In genomic region chr11:120518027-120518426, GRCm38 (mm10) we compare ENCODE assay signal across 7 mouse cellular contexts. TPM values are rescaled to one million over a fixed set of nuclear protein-coding genes. Genes with fewer than 3 reads are reported as not detected.
DNase-seq lines count a peak whose midpoint lies in the region; ATAC-seq and TF ChIP-seq lines count a peak whose summit lies in the region.

No protein-coding gene starts in this region.

- no peak overlapping the region for H3K9ac ChIP-seq in MEL (ENCODE audit: control insufficient read depth, low read depth, low read length, poor library complexity, severe bottlenecking)
- no peak overlapping the region for H3K9ac ChIP-seq in intestine, embryonic 15.5 days
- H3K9ac ChIP-seq in lung, embryonic 15.5 days = no peak overlapping the region; the same call in 1 of the 2 replicates
- no peak overlapping the region for H3K9ac ChIP-seq in hindbrain, postnatal 0 days (replicated peaks; ENCODE audit: low read length)

- 44% methylated on average over 6 of the region's 6 CpGs for WGBS in intestine, embryonic 15.5 days
- WGBS in lung, embryonic 15.5 days = 40% methylated on average over 6 of the region's 6 CpGs
- WGBS in hindbrain, postnatal 0 days = 51% methylated on average over 6 of the region's 6 CpGs
- WGBS in midbrain, embryonic 10.5 days = 69% methylated on average over 6 of the region's 6 CpGs

- no peaks in the 10 kb centered on the region for H3K27me3 ChIP-seq in MEL (ENCODE audit: control insufficient read depth in 1 of 2, insufficient read depth in 2 of 2, low read length in 2 of 2)
- no peaks in the 10 kb centered on the region for H3K27me3 ChIP-seq in intestine, embryonic 15.5 days (replicated peaks)
- no peaks in the 10 kb centered on the region for H3K27me3 ChIP-seq in lung, embryonic 15.5 days
- H3K27me3 ChIP-seq in hindbrain, postnatal 0 days (ENCODE audit: insufficient read depth, low read length) = no peaks in the 10 kb centered on the region
- H3K27me3 ChIP-seq in midbrain, embryonic 10.5 days (ENCODE audit: low read depth, poor library complexity, severe bottlenecking) = no peaks in the 10 kb centered on the region

- 0 out of 2 replicates have a peak overlapping the region, but pooled peaks have one; percentile 10 for H3K4me2 ChIP-seq in intestine, embryonic 15.5 days (replicated peaks)
- no peak overlapping the region for H3K4me2 ChIP-seq in lung, embryonic 15.5 days
- no peak overlapping the region for H3K4me2 ChIP-seq in hindbrain, postnatal 0 days (ENCODE audit: low read depth, low read length)

- peaks cover 5 to 11% of the 10 kb centered on the region in 2 experiments for H3K4me1 ChIP-seq in MEL (ENCODE audit: control insufficient read depth in 1 of 2, insufficient read depth in 2 of 2, low read length in 2 of 2)
- peaks cover 3% of the 10 kb centered on the region; the same call in 1 of the 2 replicates for H3K4me1 ChIP-seq in brown adipose tissue, adult 24 weeks (ENCODE audit: control insufficient read depth, insufficient read depth, insufficient read length, low read length)
- H3K4me1 ChIP-seq in intestine, embryonic 15.5 days (replicated peaks) = peaks cover 15% of the 10 kb centered on the region
- H3K4me1 ChIP-seq in lung, embryonic 15.5 days = peaks cover 20% of the 10 kb centered on the region
- H3K4me1 ChIP-seq in hindbrain, postnatal 0 days (ENCODE audit: insufficient read depth, low read length) = no peaks in the 10 kb centered on the region
- H3K4me1 ChIP-seq in midbrain, embryonic 10.5 days = peaks cover 10% of the 10 kb centered on the region; the same call in 1 of the 2 replicates

- TF ChIP-seq EP300 in MEL (IDR thresholded peaks at IDR 0.05; ENCODE audit: low read depth in 1 of 2, low read length in 2 of 2) = no peak

- peak; percentile 42 for DNase-seq in MEL (ENCODE audit: low read depth, low spot score)
- peak; percentile 50 for DNase-seq in testis, postnatal 14 days (ENCODE audit: low spot score)
- DNase-seq in hindbrain, postnatal 0 days (ENCODE audit: low spot score) = no peak
- no peak for DNase-seq in midbrain, embryonic 10.5 days (ENCODE audit: low spot score)

- peak; percentile 83 for ATAC-seq in intestine, embryonic 15.5 days
- ATAC-seq in lung, embryonic 15.5 days (ENCODE audit: borderline replicate concordance, extremely low read depth, low FRiP score, low TSS enrichment) = no peak
- no peak for ATAC-seq in hindbrain, postnatal 0 days

- H3K79me2 ChIP-seq in MEL (ENCODE audit: control insufficient read depth, insufficient read depth, low read length, poor library complexity) = no peaks in the 10 kb centered on the region

- no peak overlapping the region for H3K27ac ChIP-seq in MEL (ENCODE audit: control insufficient read depth, low read depth, low read length)
- peak overlapping the region; percentile 53 for H3K27ac ChIP-seq in brown adipose tissue, adult 24 weeks (replicated peaks; ENCODE audit: low read depth, low read length)
- peak overlapping the region; percentile 66 for H3K27ac ChIP-seq in intestine, embryonic 15.5 days
- H3K27ac ChIP-seq in lung, embryonic 15.5 days = peak overlapping the region; percentile 53
- no peak overlapping the region for H3K27ac ChIP-seq in hindbrain, postnatal 0 days
- no peak overlapping the region for H3K27ac ChIP-seq in midbrain, embryonic 10.5 days (replicated peaks)

- H3K36me3 ChIP-seq in MEL (ENCODE audit: control insufficient read depth in 1 of 2, insufficient read depth in 2 of 2, low read length in 2 of 2) = peaks cover 0 to 8% of the 10 kb centered on the region in 2 experiments; a peak in 2 of 4 replicates
- no peaks in the 10 kb centered on the region for H3K36me3 ChIP-seq in intestine, embryonic 15.5 days
- H3K36me3 ChIP-seq in lung, embryonic 15.5 days = no peaks in the 10 kb centered on the region
- H3K36me3 ChIP-seq in hindbrain, postnatal 0 days (ENCODE audit: insufficient read depth, low read length) = no peaks in the 10 kb centered on the region
- no peaks in the 10 kb centered on the region for H3K36me3 ChIP-seq in midbrain, embryonic 10.5 days

- TF ChIP-seq POLR2A in MEL (IDR thresholded peaks at IDR 0.05; ENCODE audit: control insufficient read depth in 1 of 2, insufficient read depth in 1 of 2, low read depth in 1 of 2, low read length in 2 of 2, poor library complexity in 1 of 2) = no peak

- no peak for TF ChIP-seq RAD21 in MEL (IDR thresholded peaks at IDR 0.05; ENCODE audit: low read depth, low read length)

- no peaks in the 10 kb centered on the region for H3K9me3 ChIP-seq in MEL (replicated peaks; ENCODE audit: insufficient read depth, low read length)
- no peaks in the 10 kb centered on the region for H3K9me3 ChIP-seq in intestine, embryonic 15.5 days
- H3K9me3 ChIP-seq in lung, embryonic 15.5 days = no peaks in the 10 kb centered on the region
- no peaks in the 10 kb centered on the region for H3K9me3 ChIP-seq in hindbrain, postnatal 0 days (ENCODE audit: low read length)
- no peaks in the 10 kb centered on the region for H3K9me3 ChIP-seq in midbrain, embryonic 10.5 days (replicated peaks)

- H3K4me3 ChIP-seq in MEL (ENCODE audit: control insufficient read depth in 1 of 2, insufficient read depth in 1 of 2, low read depth in 2 of 2, low read length in 2 of 2) = no peak overlapping the region
- no peak overlapping the region for H3K4me3 ChIP-seq in brown adipose tissue, adult 24 weeks (ENCODE audit: insufficient read depth, low read depth, low read length)
- no peak overlapping the region for H3K4me3 ChIP-seq in intestine, embryonic 15.5 days (replicated peaks)
- no peak overlapping the region for H3K4me3 ChIP-seq in lung, embryonic 15.5 days
- no peak overlapping the region for H3K4me3 ChIP-seq in hindbrain, postnatal 0 days (ENCODE audit: low read length)
- no peak overlapping the region for H3K4me3 ChIP-seq in midbrain, embryonic 10.5 days

- no peak for TF ChIP-seq CTCF in MEL (IDR thresholded peaks at IDR 0.05 in 2 of 3, conservative IDR thresholded peaks at IDR 0.05 in 1 of 3; ENCODE audit: control insufficient read depth in 1 of 3, insufficient read depth in 1 of 3, low read depth in 2 of 3, low read length in 3 of 3, poor library complexity in 1 of 3, severe bottlenecking in 1 of 3)
- no peak for TF ChIP-seq CTCF in hindbrain, postnatal 0 days (IDR thresholded peaks at IDR 0.05; ENCODE audit: low read depth)

RNA-seq across cellular contexts. Expression of gene Gcgr, which starts 12.5 kb away (rescaled TPM):
- total RNA-seq in MEL (2012; rRNA removed) = not detected in 2 replicates
- polyA plus RNA-seq in MEL (2012; ENCODE audit: insufficient read depth in 1 of 2, insufficient read length in 2 of 2, low read depth in 1 of 2, low replicate concordance in 2 of 2, missing spikeins in 1 of 2) = not detected
- polyA plus RNA-seq in brown adipose tissue, adult 24 weeks (2012; ENCODE audit: insufficient read depth, insufficient read length, missing spikeins) = not detected in 2 replicates
- polyA plus RNA-seq in intestine, embryonic 15.5 days (2015; fragmentation: Nextera tagmentation; extraction: Ambion mirVana) = 0.58 and 0.67 TPM in 2 replicates
- 0.91 and 1.1 TPM in 2 replicates for polyA plus RNA-seq in lung, embryonic 15.5 days (2015; fragmentation: Nextera tagmentation; extraction: Ambion mirVana)
- total RNA-seq in hindbrain, postnatal 0 days (2014; rRNA removed) = 0.99 and 3.1 TPM in 2 replicates
- polyA plus RNA-seq in hindbrain, postnatal 0 days (2015; fragmentation: Nextera tagmentation; extraction: Ambion mirVana) = 1.0 TPM in 2 replicates
- polyA plus RNA-seq in midbrain, embryonic 10.5 days (2016; fragmentation: Nextera tagmentation; extraction: Ambion mirVana) = 0.26 and 0.27 TPM in 2 replicates

RNA-seq across cellular contexts. Expression of gene Slc25a10, which starts 26.4 kb away (rescaled TPM):
- 40.4 and 52.0 TPM in 2 replicates for total RNA-seq in MEL (2012; rRNA removed)
- 10 to 100 TPM in 1 of 2 experiments, not detected in 1; 53.6 TPM for polyA plus RNA-seq in MEL (2012; ENCODE audit: insufficient read depth in 1 of 2, insufficient read length in 2 of 2, low read depth in 1 of 2, low replicate concordance in 2 of 2, missing spikeins in 1 of 2)
- polyA plus RNA-seq in brown adipose tissue, adult 24 weeks (2012; ENCODE audit: insufficient read depth, insufficient read length, missing spikeins) = 32.9 and 33.9 TPM in 2 replicates
- 79.1 and 90.1 TPM in 2 replicates for polyA plus RNA-seq in intestine, embryonic 15.5 days (2015; fragmentation: Nextera tagmentation; extraction: Ambion mirVana)
- polyA plus RNA-seq in lung, embryonic 15.5 days (2015; fragmentation: Nextera tagmentation; extraction: Ambion mirVana) = 67.5 and 70.9 TPM in 2 replicates
- 41.3 and 52.5 TPM in 2 replicates for total RNA-seq in hindbrain, postnatal 0 days (2014; rRNA removed)
- polyA plus RNA-seq in hindbrain, postnatal 0 days (2015; fragmentation: Nextera tagmentation; extraction: Ambion mirVana) = 28.0 and 28.8 TPM in 2 replicates
- polyA plus RNA-seq in midbrain, embryonic 10.5 days (2016; fragmentation: Nextera tagmentation; extraction: Ambion mirVana) = 50.1 and 53.4 TPM in 2 replicates

RNA-seq across cellular contexts. Expression of gene Mcrip1, which starts 31.5 kb away (rescaled TPM):
- 27.2 and 36.6 TPM in 2 replicates for total RNA-seq in MEL (2012; rRNA removed)
- 10 to 100 TPM in 1 of 2 experiments, not detected in 1; 83.5 TPM for polyA plus RNA-seq in MEL (2012; ENCODE audit: insufficient read depth in 1 of 2, insufficient read length in 2 of 2, low read depth in 1 of 2, low replicate concordance in 2 of 2, missing spikeins in 1 of 2)
- polyA plus RNA-seq in brown adipose tissue, adult 24 weeks (2012; ENCODE audit: insufficient read depth, insufficient read length, missing spikeins) = 24.6 and 28.0 TPM in 2 replicates
- 135 and 142 TPM in 2 replicates for polyA plus RNA-seq in intestine, embryonic 15.5 days (2015; fragmentation: Nextera tagmentation; extraction: Ambion mirVana)
- polyA plus RNA-seq in lung, embryonic 15.5 days (2015; fragmentation: Nextera tagmentation; extraction: Ambion mirVana) = 205 and 209 TPM in 2 replicates
- 144 and 192 TPM in 2 replicates for total RNA-seq in hindbrain, postnatal 0 days (2014; rRNA removed)
- 250 and 257 TPM in 2 replicates for polyA plus RNA-seq in hindbrain, postnatal 0 days (2015; fragmentation: Nextera tagmentation; extraction: Ambion mirVana)
- 226 and 238 TPM in 2 replicates for polyA plus RNA-seq in midbrain, embryonic 10.5 days (2016; fragmentation: Nextera tagmentation; extraction: Ambion mirVana)

RNA-seq across cellular contexts. Expression of gene Ppp1r27, which starts 32.9 kb away (rescaled TPM):
- total RNA-seq in MEL (2012; rRNA removed) = not detected in 2 replicates
- polyA plus RNA-seq in MEL (2012; ENCODE audit: insufficient read depth in 1 of 2, insufficient read length in 2 of 2, low read depth in 1 of 2, low replicate concordance in 2 of 2, missing spikeins in 1 of 2) = not detected
- polyA plus RNA-seq in brown adipose tissue, adult 24 weeks (2012; ENCODE audit: insufficient read depth, insufficient read length, missing spikeins) = 4.1 and 5.5 TPM in 2 replicates
- polyA plus RNA-seq in intestine, embryonic 15.5 days (2015; fragmentation: Nextera tagmentation; extraction: Ambion mirVana) = not detected in 2 replicates
- 0.65 and 1.7 TPM in 2 replicates for polyA plus RNA-seq in lung, embryonic 15.5 days (2015; fragmentation: Nextera tagmentation; extraction: Ambion mirVana)
- total RNA-seq in hindbrain, postnatal 0 days (2014; rRNA removed) = not detected in 2 replicates
- not detected in 2 replicates for polyA plus RNA-seq in hindbrain, postnatal 0 days (2015; fragmentation: Nextera tagmentation; extraction: Ambion mirVana)
- polyA plus RNA-seq in midbrain, embryonic 10.5 days (2016; fragmentation: Nextera tagmentation; extraction: Ambion mirVana) = not detected in 2 replicates

RNA-seq across cellular contexts. Expression of gene Mrpl12, which starts 33.6 kb away (rescaled TPM):
- 401 and 457 TPM in 2 replicates for total RNA-seq in MEL (2012; rRNA removed)
- 100 to 1,000 TPM; 374 to 461 TPM for polyA plus RNA-seq in MEL (2012; ENCODE audit: insufficient read depth in 1 of 2, insufficient read length in 2 of 2, low read depth in 1 of 2, low replicate concordance in 2 of 2, missing spikeins in 1 of 2)
- polyA plus RNA-seq in brown adipose tissue, adult 24 weeks (2012; ENCODE audit: insufficient read depth, insufficient read length, missing spikeins) = 278 and 304 TPM in 2 replicates
- polyA plus RNA-seq in intestine, embryonic 15.5 days (2015; fragmentation: Nextera tagmentation; extraction: Ambion mirVana) = 222 and 231 TPM in 2 replicates
- 125 and 133 TPM in 2 replicates for polyA plus RNA-seq in lung, embryonic 15.5 days (2015; fragmentation: Nextera tagmentation; extraction: Ambion mirVana)
- 37.5 and 52.4 TPM in 2 replicates for total RNA-seq in hindbrain, postnatal 0 days (2014; rRNA removed)
- polyA plus RNA-seq in hindbrain, postnatal 0 days (2015; fragmentation: Nextera tagmentation; extraction: Ambion mirVana) = 147 and 155 TPM in 2 replicates
- polyA plus RNA-seq in midbrain, embryonic 10.5 days (2016; fragmentation: Nextera tagmentation; extraction: Ambion mirVana) = 167 and 194 TPM in 2 replicates

Comparison
In these comparisons a context has a peak if more than half of its experiments do, and no peak if none do; other contexts are left out.
1. DNase-seq: peak in MEL (single experiment) and testis, postnatal 14 days (single experiment); none in hindbrain, postnatal 0 days (single experiment) and midbrain, embryonic 10.5 days (single experiment).
2. H3K27ac ChIP-seq: peak in brown adipose tissue, adult 24 weeks (single experiment), intestine, embryonic 15.5 days (single experiment) and lung, embryonic 15.5 days (single experiment); none in MEL (single experiment), hindbrain, postnatal 0 days (single experiment) and midbrain, embryonic 10.5 days (single experiment).